Mouse (Mus musculus) G1E-ER4 (cell line): ENCODE results near the gene Zfp212. TPM values are rescaled to one million over a fixed set of nuclear protein-coding genes. Genes with fewer than 3 reads are reported as not detected.

Experiments used
- GATA1 ChIP-seq: IDR thresholded peaks from one replicate; pipeline ENCODE4 v1.8.0; 2012; ENCODE audit warnings: low read length, inconsistent platforms
- polyA plus RNA-seq: library from polyadenylated mRNA; stranded (reverse); fragments of >175 nt; gene quantifications from 2 replicates; pipeline ENCODE4 v1.2.3, GENCODE M21; 2012

The Zfp212 gene
- 15.2 and 15.9 TPM in 2 replicates for polyA plus RNA-seq

GRCm38 (mm10) chr6:47920447-47921340 lies at the start of gene Zfp212:
TSS of gene Zfp212 (plus strand) at chr6:47920476.
- no peak for TF ChIP-seq GATA1

GRCm38 (mm10) chr6:47872266-47872665 lies 48.0 kb upstream of the Zfp212 start:
- no peak for TF ChIP-seq GATA1

DNA sequence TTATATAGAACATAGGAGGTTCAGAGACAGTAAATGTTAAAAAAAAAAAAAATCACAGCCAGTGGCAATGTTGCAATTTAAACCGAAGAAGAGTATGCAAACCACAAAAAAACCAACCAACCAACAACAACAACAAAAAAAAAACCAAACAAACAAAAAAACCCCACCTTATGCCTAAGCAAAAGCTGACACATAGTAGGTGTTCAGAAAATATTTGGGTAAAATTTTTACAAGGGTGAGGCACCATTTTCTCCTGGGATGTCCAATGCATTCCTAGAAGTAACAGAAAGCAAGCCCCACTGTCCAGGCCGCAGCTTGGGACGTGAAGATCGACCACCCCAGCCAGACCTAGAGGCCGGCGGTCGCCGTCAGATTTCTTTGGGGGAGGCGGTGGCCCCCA lies 43.2 kb upstream of the Zfp212 start, which contains the start of gene Zfp282:
Gene Zfp282, plus strand, starts transcription at position 147 of the 400 bp plus-strand sequence.
- TF ChIP-seq GATA1, result no peak

DNA sequence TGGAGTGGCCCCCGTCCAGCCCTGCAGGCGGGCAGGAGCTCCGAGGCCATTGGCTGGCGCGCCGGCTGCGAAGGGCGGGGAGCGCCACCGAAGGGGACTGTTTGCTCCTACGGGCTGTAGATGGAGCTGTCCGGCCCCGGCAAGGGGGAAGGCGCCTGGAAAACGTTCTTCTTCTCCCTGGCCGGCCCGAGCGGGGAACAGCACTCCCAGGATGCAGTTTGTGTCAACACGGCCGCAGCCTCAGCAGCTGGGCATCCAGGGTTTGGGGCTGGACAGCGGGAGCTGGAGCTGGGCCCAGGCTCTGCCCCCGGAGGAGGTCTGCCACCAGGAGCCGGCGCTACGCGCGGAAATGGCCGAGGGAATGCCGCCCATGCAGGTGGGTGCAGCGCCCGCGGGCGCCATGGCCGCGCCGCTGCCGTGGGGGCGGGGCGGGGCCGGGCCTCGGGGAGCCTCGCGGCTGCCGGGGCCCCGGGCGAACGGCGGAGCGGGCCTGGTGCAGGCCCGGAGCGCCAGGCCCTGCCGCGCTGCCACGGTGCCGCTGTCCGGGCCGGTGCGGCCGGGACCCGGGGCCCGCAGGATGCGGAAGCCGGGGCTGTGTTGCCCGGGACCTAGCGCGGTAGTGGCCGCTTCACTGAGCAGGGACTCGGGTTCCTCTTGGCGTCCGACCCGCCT lies 42.7 kb upstream of the Zfp212 start:
- TF ChIP-seq GATA1, result no peak

GRCm38 (mm10) chr6:47878133-47878514 lies 42.2 kb upstream of the Zfp212 start:
- TF ChIP-seq GATA1, result no peak

- TF ChIP-seq GATA1, result no peak
These were observed 41.7 kb upstream of the Zfp212 start for GRCm38 (mm10) chr6:47878593-47878992.

- no peak for TF ChIP-seq GATA1
These were observed 41.1 kb upstream of the Zfp212 start for GRCm38 (mm10) chr6:47879049-47879716.

DNA sequence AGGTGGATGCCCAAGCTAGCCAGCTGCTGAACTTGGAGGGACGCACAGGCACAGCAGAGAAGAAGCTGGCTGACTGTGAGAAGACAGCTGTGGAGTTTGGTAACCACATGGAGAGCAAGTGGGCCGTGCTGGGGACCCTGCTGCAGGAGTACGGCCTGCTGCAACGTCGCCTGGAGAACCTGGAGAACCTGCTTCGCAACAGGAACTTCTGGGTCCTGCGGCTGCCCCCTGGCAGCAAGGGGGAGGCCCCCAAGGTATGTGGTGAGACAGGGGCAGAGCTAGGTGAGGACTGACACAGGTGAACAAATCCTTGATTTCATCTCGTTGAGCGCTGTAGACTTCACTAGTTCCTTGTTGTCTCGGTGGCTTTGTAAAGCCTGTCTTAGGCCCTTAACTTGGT lies 40.1 kb upstream of the Zfp212 start:
- no peak for TF ChIP-seq GATA1

DNA sequence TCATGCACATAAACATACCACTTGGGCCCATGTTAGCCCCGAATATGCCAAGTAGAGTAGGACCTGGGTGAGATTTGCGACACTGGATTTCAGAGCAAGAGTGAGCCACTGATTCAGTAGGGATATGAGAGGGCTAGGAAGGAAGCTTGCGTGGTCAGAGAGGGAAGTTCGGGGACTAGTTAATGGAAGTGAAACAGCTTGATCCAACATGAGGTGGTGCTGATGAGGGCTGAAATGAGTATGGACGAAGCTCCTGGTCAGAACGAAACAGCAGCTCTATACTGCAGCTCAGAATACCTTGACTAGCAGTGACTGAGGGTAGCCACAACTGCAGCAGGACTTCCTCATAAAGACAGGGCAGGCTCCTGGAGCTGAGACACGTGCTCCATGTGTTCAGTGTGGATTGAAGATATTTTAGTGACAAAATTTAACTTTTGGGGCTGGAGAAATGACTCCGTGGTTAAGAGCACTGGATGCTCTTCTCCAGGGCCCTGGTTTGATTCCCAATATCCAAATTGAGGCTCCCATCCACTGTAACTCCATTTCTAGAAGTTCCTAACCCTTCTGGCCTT lies 31.4 kb upstream of the Zfp212 start:
- TF ChIP-seq GATA1, result no peak

GRCm38 (mm10) chr6:47899416-47899815 lies 20.9 kb upstream of the Zfp212 start:
- no peak for TF ChIP-seq GATA1

DNA sequence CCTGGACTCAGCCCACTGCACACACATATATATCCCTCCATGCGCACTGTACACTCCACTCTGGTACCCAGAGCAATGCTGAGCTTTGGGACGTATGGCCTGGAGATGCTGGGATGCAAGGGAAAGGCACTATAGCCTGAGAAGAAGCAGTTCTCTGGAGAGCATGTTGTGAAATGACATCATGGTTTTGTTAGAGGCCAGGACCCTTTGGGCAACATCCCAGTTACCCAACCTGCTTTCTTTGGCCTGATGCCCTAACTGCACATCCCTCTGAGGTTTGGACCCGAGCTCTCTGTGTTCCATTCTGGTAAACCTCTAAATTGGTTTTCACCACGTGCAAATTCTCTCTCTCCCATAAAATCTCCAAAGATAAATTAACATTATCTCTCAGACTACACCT lies 16.7 kb upstream of the Zfp212 start:
- no peak for TF ChIP-seq GATA1

- no peak for TF ChIP-seq GATA1
These were observed 15.9 kb upstream of the Zfp212 start for GRCm38 (mm10) chr6:47904361-47904760.

- no peak for TF ChIP-seq GATA1
These were observed 15.2 kb upstream of the Zfp212 start for GRCm38 (mm10) chr6:47904917-47905695.

- TF ChIP-seq GATA1, result no peak
These were observed 13.9 kb upstream of the Zfp212 start for GRCm38 (mm10) chr6:47906326-47906725.

GRCm38 (mm10) chr6:47909007-47909406 lies 11.3 kb upstream of the Zfp212 start:
- TF ChIP-seq GATA1, result no peak

- TF ChIP-seq GATA1, result no peak
These were observed 8.6 kb upstream of the Zfp212 start for GRCm38 (mm10) chr6:47911650-47912049.
